Mouse (Mus musculus) neural tube, embryonic 14.5 days (tissue): ENCODE measurements around the gene Dusp12. TPM values are rescaled to one million over a fixed set of nuclear protein-coding genes. Genes with fewer than 3 reads are reported as not detected.

Experiments used
- ATAC-seq: fragments of 200-750 bp; cut with Nextera tagmentation; 2 replicates; pipeline ENCODE4 v1.8.0; 2017; ENCODE audit warnings: low read depth, mild to moderate bottlenecking, moderate TSS enrichment, moderate library complexity
- H3K27ac ChIP-seq: fragments of 300-500 bp; sonication (generic); 2 replicates; pipeline ENCODE4 v1.5.1; 2014; ENCODE audit warnings: low read depth, mild to moderate bottlenecking, control low read depth, low read length, moderate library complexity, mixed read lengths
- H3K27me3 ChIP-seq: fragments of 300-500 bp; sonication (generic); 2 replicates; pipeline ENCODE4 v1.6.1; 2014; ENCODE audit warnings: low read length; ENCODE audit not compliant: control insufficient read depth, insufficient read depth
- H3K36me3 ChIP-seq: fragments of 300-500 bp; sonication (generic); 2 replicates; pipeline ENCODE4 v1.6.1; 2014; ENCODE audit warnings: low read length, mixed read lengths; ENCODE audit not compliant: control insufficient read depth, insufficient read depth
- H3K4me1 ChIP-seq: fragments of 300-500 bp; sonication (generic); 2 replicates; pipeline ENCODE4 v1.6.1; 2014; ENCODE audit warnings: low read length; ENCODE audit not compliant: control insufficient read depth, insufficient read depth
- H3K4me2 ChIP-seq: fragments of 300-500 bp; sonication (generic); 2 replicates; pipeline ENCODE4 v1.6.1; 2014; ENCODE audit warnings: mild to moderate bottlenecking, low read depth, low read length, control low read depth
- H3K4me3 ChIP-seq: fragments of 300-500 bp; sonication (generic); 2 replicates; pipeline ENCODE4 v1.5.1; 2014; ENCODE audit warnings: low read depth, low read length, control low read depth, mixed read lengths
- H3K9ac ChIP-seq: fragments of 300-500 bp; sonication (generic); replicated peaks from 2 replicates; pipeline ENCODE4 v1.6.1; 2014; ENCODE audit warnings: low read depth, mild to moderate bottlenecking, control low read depth, low read length, mixed read lengths
- H3K9me3 ChIP-seq: fragments of 300-500 bp; sonication (generic); 2 replicates; pipeline ENCODE4 v1.6.1; 2016; ENCODE audit warnings: low read length; ENCODE audit not compliant: control insufficient read depth
- WGBS: fragments of 180-500 bp; shearing (Covaris S2); extraction: QIAGEN DNeasy Blood & Tissue Kit; methylation state at CpG from one replicate; pipeline ENCODE4 v1.1.7; 2014; 5-methylcytosine and 5-hydroxymethylcytosine counted together
- polyA plus RNA-seq: library from polyadenylated mRNA; unstranded; fragments of >200 nt; fragmentation: Nextera tagmentation; extraction: Ambion mirVana; gene quantifications from 2 replicates; pipeline ENCODE4 v1.2.1, GENCODE M21; 2014

Gene Dusp12
- polyA plus RNA-seq, 1 experiment from 2014 or later, result 44.6 TPM

- WGBS, result 42% methylated on average over 6 of the region's 6 CpGs
- H3K4me2 ChIP-seq, result no peak overlapping the region
- no peaks in the 10 kb centered on the region for H3K27me3 ChIP-seq
- no peak overlapping the region for H3K27ac ChIP-seq
- no peak overlapping the region for H3K4me3 ChIP-seq
- H3K36me3 ChIP-seq, result no peaks in the 10 kb centered on the region
- H3K9me3 ChIP-seq, result no peaks in the 10 kb centered on the region
- H3K4me1 ChIP-seq, result peaks cover 7% of the 10 kb centered on the region; the same call in 1 of the 2 replicates
- peak; percentile 16; the same call in 1 of the 2 replicates for ATAC-seq
- H3K9ac ChIP-seq, result no peak overlapping the region
Measured at GRCm38 (mm10) chr1:170886044-170886458, 711 bp upstream of the Dusp12 start.

- Histone ChIP-seq H3K4me1 (peaks cover 7% of the 10 kb centered on the region; the same call in 1 of the 2 replicates), H3K4me3 (peak overlapping the region; percentile 94), H3K36me3 (0 out of 2 replicates have a peak, but pooled peaks cover 5% of the 10 kb centered on the region), H3K27ac (no peak overlapping the region), H3K4me2 (peak overlapping the region; percentile 94), H3K9ac (peak overlapping the region; percentile 87), H3K9me3 (no peaks in the 10 kb centered on the region), H3K27me3 (no peaks in the 10 kb centered on the region)
- ATAC-seq, result no peak
- 33% methylated on average over 8 of the region's 8 CpGs for WGBS
Measured at GRCm38 (mm10) chr1:170884390-170884789, 950 bp downstream of the Dusp12 start.

GRCm38 (mm10) chr1:170882915-170883485 is 2.3 kb downstream of the Dusp12 start:
- Histone ChIP-seq H3K9ac (no peak overlapping the region), H3K27me3 (no peaks in the 10 kb centered on the region), H3K4me2 (no peak overlapping the region), H3K4me3 (no peak overlapping the region), H3K9me3 (no peaks in the 10 kb centered on the region), H3K4me1 (peaks cover 7% of the 10 kb centered on the region; the same call in 1 of the 2 replicates), H3K27ac (no peak overlapping the region), H3K36me3 (0 out of 2 replicates have a peak, but pooled peaks cover 6% of the 10 kb centered on the region)
- ATAC-seq, result no peak
- WGBS, result 90% methylated on average over 5 of the region's 5 CpGs

- Histone ChIP-seq H3K27me3 (no peaks in the 10 kb centered on the region), H3K9ac (no peak overlapping the region), H3K36me3 (peaks cover 13% of the 10 kb centered on the region; the same call in 1 of the 2 replicates), H3K4me1 (no peaks in the 10 kb centered on the region), H3K9me3 (no peaks in the 10 kb centered on the region), H3K4me3 (no peak overlapping the region), H3K27ac (no peak overlapping the region), H3K4me2 (no peak overlapping the region)
- 96% methylated on average over 5 of the region's 5 CpGs for WGBS
- no peak for ATAC-seq
Measured at GRCm38 (mm10) chr1:170876906-170877305, 8.4 kb downstream of the Dusp12 start.

- Histone ChIP-seq H3K9ac (no peak overlapping the region), H3K27ac (no peak overlapping the region), H3K9me3 (no peaks in the 10 kb centered on the region), H3K36me3 (peaks cover 13% of the 10 kb centered on the region), H3K27me3 (no peaks in the 10 kb centered on the region), H3K4me2 (no peak overlapping the region), H3K4me1 (no peaks in the 10 kb centered on the region), H3K4me3 (no peak overlapping the region)
- WGBS, result 81% methylated on average over 3 of the region's 3 CpGs
- ATAC-seq, result no peak
Measured at GRCm38 (mm10) chr1:170875676-170876075, 9.7 kb downstream of the Dusp12 start.

- WGBS, result 94% methylated on average over 2 of the region's 2 CpGs
- H3K27me3 ChIP-seq, result no peaks in the 10 kb centered on the region
Measured at GRCm38 (mm10) chr1:170871961-170872360, 13.4 kb downstream of the Dusp12 start.

GRCm38 (mm10) chr1:170871402-170871801 is 13.9 kb downstream of the Dusp12 start:
- 94% methylated on average over 6 of the region's 6 CpGs for WGBS
- no peak for ATAC-seq
- H3K4me2 ChIP-seq, result no peak overlapping the region
- no peak overlapping the region for H3K9ac ChIP-seq
- peaks cover 3% of the 10 kb centered on the region; the same call in 1 of the 2 replicates for H3K36me3 ChIP-seq
- no peak overlapping the region for H3K27ac ChIP-seq
- no peaks in the 10 kb centered on the region for H3K27me3 ChIP-seq
- no peak overlapping the region for H3K4me3 ChIP-seq
- H3K9me3 ChIP-seq, result no peaks in the 10 kb centered on the region
- H3K4me1 ChIP-seq, result 0 out of 2 replicates have a peak, but pooled peaks cover 6% of the 10 kb centered on the region

More at GRCm38 (mm10) chr1:170871961-170872360, 13.4 kb downstream of the Dusp12 start:
- Histone ChIP-seq H3K4me1 (0 out of 2 replicates have a peak, but pooled peaks cover under 1% of the 10 kb centered on the region), H3K36me3 (peaks cover 4% of the 10 kb centered on the region), H3K9me3 (no peaks in the 10 kb centered on the region), H3K4me3 (no peak overlapping the region), H3K27ac (no peak overlapping the region), H3K9ac (no peak overlapping the region), H3K4me2 (no peak overlapping the region)
- no peak for ATAC-seq

GRCm38 (mm10) chr1:170868905-170869283 is 16.4 kb downstream of the Dusp12 start:
- Histone ChIP-seq H3K36me3 (no peaks in the 10 kb centered on the region; the same call in 1 of the 2 replicates), H3K4me3 (peak overlapping the region; percentile 88), H3K9ac (peak overlapping the region; percentile 54; the same call in 1 of the 2 replicates), H3K27me3 (no peaks in the 10 kb centered on the region), H3K9me3 (no peaks in the 10 kb centered on the region), H3K27ac (peak overlapping the region; percentile 52; the same call in 1 of the 2 replicates), H3K4me2 (peak overlapping the region; percentile 74), H3K4me1 (0 out of 2 replicates have a peak, but pooled peaks cover 7% of the 10 kb centered on the region)
- ATAC-seq, result 0 out of 2 replicates have a peak, but pooled peaks have one; percentile 16
- WGBS, result 19% methylated on average over 14 of the region's 14 CpGs
